Mouse (Mus musculus) forebrain, embryonic 16.5 days (tissue): Measurements from ENCODE around the gene Afap1. TPM values are rescaled to one million over a fixed set of nuclear protein-coding genes. Genes with fewer than 3 reads are reported as not detected.

Experiments used
- ATAC-seq: fragments of 200-750 bp; cut with Nextera tagmentation; 2 replicates; pipeline ENCODE4 v1.8.0; 2017; ENCODE audit warnings: mild to moderate bottlenecking, moderate library complexity
- H3K27ac ChIP-seq: fragments of 300-500 bp; sonication (generic); 2 replicates; pipeline ENCODE4 v1.5.1; 2014; ENCODE audit warnings: low read length, control low read depth
- H3K27me3 ChIP-seq: fragments of 300-500 bp; sonication (generic); replicated peaks from 2 replicates; pipeline ENCODE4 v1.6.1; 2014; ENCODE audit warnings: low read length; ENCODE audit not compliant: control insufficient read depth, insufficient read depth
- H3K36me3 ChIP-seq: fragments of 300-500 bp; sonication (generic); 2 replicates; pipeline ENCODE4 v1.6.1; 2014; ENCODE audit not compliant: control insufficient read depth, insufficient read depth
- H3K4me1 ChIP-seq: fragments of 300-500 bp; sonication (generic); replicated peaks from 2 replicates; pipeline ENCODE4 v1.6.1; 2014; ENCODE audit warnings: low read length; ENCODE audit not compliant: control insufficient read depth, insufficient read depth
- H3K4me2 ChIP-seq: fragments of 300-500 bp; sonication (generic); 2 replicates; pipeline ENCODE4 v1.6.1; 2014; ENCODE audit warnings: mild to moderate bottlenecking, low read length, control low read depth
- H3K4me3 ChIP-seq: fragments of 300-500 bp; sonication (generic); replicated peaks from 2 replicates; pipeline ENCODE4 v1.5.1; 2014; ENCODE audit warnings: mild to moderate bottlenecking, low read length, control low read depth
- H3K9ac ChIP-seq: fragments of 300-500 bp; sonication (generic); replicated peaks from 2 replicates; pipeline ENCODE4 v1.6.1; 2014; ENCODE audit warnings: low read depth, low read length, control low read depth
- H3K9me3 ChIP-seq: fragments of 300-500 bp; sonication (generic); 2 replicates; pipeline ENCODE4 v1.6.1; 2016; ENCODE audit warnings: low read length; ENCODE audit not compliant: control insufficient read depth
- WGBS: fragments of 180-500 bp; shearing (Covaris S2); extraction: QIAGEN DNeasy Blood & Tissue Kit; methylation state at CpG from one replicate; pipeline ENCODE4 v1.1.7; 2014; 5-methylcytosine and 5-hydroxymethylcytosine counted together
- polyA plus RNA-seq: library from polyadenylated mRNA; unstranded; fragments of >200 nt; fragmentation: Nextera tagmentation; extraction: Ambion mirVana; gene quantifications from 2 replicates; pipeline ENCODE4 v1.2.1, GENCODE M21; 2015

The Afap1 gene
- polyA plus RNA-seq, 1 experiment from 2014 or later: 64.7 TPM

- no peak for ATAC-seq
- 84% methylated on average over 9 of the region's 9 CpGs for WGBS
These were observed 131.0 kb downstream of the Afap1 start for GRCm38 (mm10) chr5:36024003-36024685.

GRCm38 (mm10) chr5:36025076-36025475, 132.0 kb downstream of the Afap1 start:
- WGBS: 76% methylated on average over 4 of the region's 4 CpGs
- ATAC-seq: no peak
- H3K9ac ChIP-seq: no peak overlapping the region

More at GRCm38 (mm10) chr5:36024003-36024685, 131.0 kb downstream of the Afap1 start:
- H3K27ac ChIP-seq: no peak overlapping the region
- H3K27me3 ChIP-seq: no peaks in the 10 kb centered on the region
- H3K4me3 ChIP-seq: no peak overlapping the region
- no peak overlapping the region for H3K4me2 ChIP-seq
- H3K4me1 ChIP-seq: no peaks in the 10 kb centered on the region
- no peak overlapping the region for H3K9ac ChIP-seq
- no peaks in the 10 kb centered on the region for H3K9me3 ChIP-seq
- H3K36me3 ChIP-seq: no peaks in the 10 kb centered on the region

GRCm38 (mm10) chr5:36033531-36034426, 140.7 kb downstream of the Afap1 start:
- WGBS: 48% methylated on average over 8 of the region's 8 CpGs
- no peaks in the 10 kb centered on the region; the same call in 1 of the 2 replicates for H3K27me3 ChIP-seq
- H3K4me1 ChIP-seq: no peaks in the 10 kb centered on the region
- H3K9me3 ChIP-seq: no peaks in the 10 kb centered on the region
- no peak overlapping the region for H3K4me2 ChIP-seq
- H3K4me3 ChIP-seq: no peak overlapping the region
- ATAC-seq: peak; percentile 85
- H3K9ac ChIP-seq: no peak overlapping the region
- H3K27ac ChIP-seq: no peak overlapping the region
- no peaks in the 10 kb centered on the region for H3K36me3 ChIP-seq

More at GRCm38 (mm10) chr5:36025076-36025475, 132.0 kb downstream of the Afap1 start:
- no peak overlapping the region for H3K4me2 ChIP-seq
- H3K27me3 ChIP-seq: no peaks in the 10 kb centered on the region
- H3K4me3 ChIP-seq: no peak overlapping the region
- no peaks in the 10 kb centered on the region for H3K4me1 ChIP-seq
- H3K9me3 ChIP-seq: no peaks in the 10 kb centered on the region
- H3K36me3 ChIP-seq: no peaks in the 10 kb centered on the region
- H3K27ac ChIP-seq: no peak overlapping the region

GRCm38 (mm10) chr5:36039596-36039995, 146.5 kb downstream of the Afap1 start:
- H3K27me3 ChIP-seq: no peaks in the 10 kb centered on the region
- no peak overlapping the region for H3K4me3 ChIP-seq
- H3K4me2 ChIP-seq: no peak overlapping the region
- WGBS: 82% methylated on average over 5 of the region's 5 CpGs
- no peak for ATAC-seq
- H3K36me3 ChIP-seq: no peaks in the 10 kb centered on the region
- H3K4me1 ChIP-seq: peaks cover 13% of the 10 kb centered on the region
- no peaks in the 10 kb centered on the region for H3K9me3 ChIP-seq
- no peak overlapping the region for H3K27ac ChIP-seq
- no peak overlapping the region for H3K9ac ChIP-seq

GRCm38 (mm10) chr5:36040398-36041235, 147.5 kb downstream of the Afap1 start:
- Histone ChIP-seq H3K36me3 (no peaks in the 10 kb centered on the region), H3K9me3 (no peaks in the 10 kb centered on the region), H3K27me3 (no peaks in the 10 kb centered on the region), H3K4me1 (peaks cover 13% of the 10 kb centered on the region), H3K4me2 (no peak overlapping the region), H3K4me3 (no peak overlapping the region), H3K27ac (peak overlapping the region; percentile 21; the same call in 1 of the 2 replicates), H3K9ac (no peak overlapping the region)
- peak; percentile 90 for ATAC-seq
- 30% methylated on average over 13 of the region's 13 CpGs for WGBS

- peaks cover 13% of the 10 kb centered on the region for H3K4me1 ChIP-seq
- no peak overlapping the region for H3K4me3 ChIP-seq
- H3K27ac ChIP-seq: peak overlapping the region; percentile 21; the same call in 1 of the 2 replicates
- H3K27me3 ChIP-seq: no peaks in the 10 kb centered on the region
- no peaks in the 10 kb centered on the region for H3K36me3 ChIP-seq
- no peaks in the 10 kb centered on the region for H3K9me3 ChIP-seq
- no peak overlapping the region for H3K9ac ChIP-seq
- H3K4me2 ChIP-seq: no peak overlapping the region
- ATAC-seq: peak; percentile 35; the same call in 1 of the 2 replicates
These were observed 148.1 kb downstream of the Afap1 start for GRCm38 (mm10) chr5:36041236-36041562.

- 96% methylated on average over 6 of the region's 6 CpGs for WGBS
- Histone ChIP-seq H3K27me3 (no peaks in the 10 kb centered on the region), H3K36me3 (no peaks in the 10 kb centered on the region), H3K27ac (no peak overlapping the region), H3K9ac (no peak overlapping the region), H3K4me2 (no peak overlapping the region), H3K9me3 (no peaks in the 10 kb centered on the region), H3K4me3 (no peak overlapping the region), H3K4me1 (peaks cover 13% of the 10 kb centered on the region)
- ATAC-seq: no peak
These were observed 148.6 kb downstream of the Afap1 start for GRCm38 (mm10) chr5:36041756-36042155.

GRCm38 (mm10) chr5:36043154-36043553, 150.0 kb downstream of the Afap1 start:
- Histone ChIP-seq H3K36me3 (no peaks in the 10 kb centered on the region), H3K4me1 (peaks cover 13% of the 10 kb centered on the region), H3K9me3 (no peaks in the 10 kb centered on the region), H3K4me2 (no peak overlapping the region), H3K27ac (no peak overlapping the region), H3K4me3 (no peak overlapping the region), H3K9ac (no peak overlapping the region), H3K27me3 (no peaks in the 10 kb centered on the region)
- WGBS: 94% methylated on average over 2 of the region's 2 CpGs
- no peak for ATAC-seq
